Mouse (Mus musculus) embryo, embryonic 10 days (tissue): ENCODE data around the gene Ldb1.

Source experiments
- DNase-seq: peaks from one replicate; pipeline ENCODE4 v3.0.0-alpha.2; 2015; ENCODE audit warnings: low spot score

The Ldb1 gene

DNA sequence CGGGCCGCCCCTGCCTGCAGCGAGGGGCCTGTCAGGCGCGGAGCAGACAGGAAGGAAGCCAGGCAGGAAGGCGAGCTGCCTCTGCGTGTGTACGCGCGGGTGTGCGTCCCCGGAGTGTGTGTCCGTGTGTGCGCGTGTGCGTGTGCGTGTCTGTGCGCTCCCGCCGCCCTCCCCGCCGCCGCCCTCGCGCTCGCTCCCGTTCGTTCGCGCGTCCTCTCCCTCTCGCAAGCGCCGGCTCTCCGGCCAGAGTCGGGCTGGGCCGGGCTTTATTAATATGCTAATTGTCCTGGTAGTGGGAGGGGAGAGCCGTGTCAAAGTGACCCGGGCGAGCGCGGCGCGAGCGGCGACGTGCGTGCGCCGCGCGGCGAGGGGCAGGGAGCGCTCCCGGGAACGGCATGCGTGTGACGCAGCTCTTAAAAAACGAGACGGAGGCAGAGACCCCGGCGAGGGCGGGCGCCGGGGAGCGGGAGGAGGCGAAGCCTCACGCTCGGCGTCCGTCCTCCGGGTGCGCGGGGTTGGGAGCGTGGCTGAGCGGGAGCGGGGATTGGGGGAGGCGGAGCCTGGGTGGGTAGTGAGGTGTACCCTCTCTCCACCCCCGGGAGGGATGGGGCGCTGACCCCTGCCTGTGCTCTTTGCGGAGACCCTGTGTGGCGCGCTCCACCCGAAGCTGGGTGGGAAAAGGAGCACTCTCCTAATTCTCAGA lies at the start of gene Ldb1:
Gene Ldb1 (minus strand): TSS at position 222 of the 703 bp plus-strand sequence.
- peak; percentile 89 for DNase-seq

- no peak for DNase-seq
Measured at GRCm38 (mm10) chr19:46094144-46094543, 49.1 kb upstream of the Ldb1 start.

DNA sequence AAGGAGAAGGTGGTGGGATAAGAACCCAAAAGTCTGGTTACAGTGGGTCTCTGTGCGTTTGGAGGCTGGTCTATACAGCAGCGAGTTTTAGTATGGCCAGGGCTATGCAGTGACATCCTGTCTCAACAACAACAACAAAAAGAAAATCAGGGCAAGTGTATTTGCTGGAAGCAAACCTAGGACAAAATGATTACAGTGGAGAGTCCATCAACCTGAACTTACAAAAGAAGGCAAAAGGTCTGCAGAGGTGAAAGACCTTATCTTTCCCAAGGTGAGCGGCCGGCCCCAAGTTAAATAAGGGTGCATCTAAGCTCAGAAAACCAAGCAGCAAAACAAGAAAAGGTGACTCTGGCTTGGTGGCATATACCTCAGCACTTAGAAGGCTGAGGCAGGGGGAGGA lies 46.6 kb upstream of the Ldb1 start:
- DNase-seq = no peak

DNA sequence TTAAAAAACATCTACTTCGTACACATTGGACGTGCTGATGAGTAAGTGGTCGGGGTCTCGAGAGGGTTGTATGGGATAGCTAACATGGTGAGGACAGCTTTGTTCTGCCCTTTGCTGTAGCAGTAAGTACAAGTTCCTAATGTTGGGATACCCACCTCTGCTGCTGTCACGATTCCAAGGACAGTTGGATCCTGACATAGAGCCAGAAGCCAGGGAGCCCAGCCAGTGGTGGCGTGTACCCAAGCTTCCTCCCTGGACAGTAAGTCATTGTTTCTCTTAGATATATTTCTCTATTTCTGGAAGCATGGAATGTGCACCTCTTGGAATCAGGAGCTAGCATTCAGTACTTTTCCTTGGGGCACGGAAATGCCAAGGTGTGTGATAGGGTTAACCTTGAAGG lies 42.9 kb upstream of the Ldb1 start:
- no peak for DNase-seq

GRCm38 (mm10) chr19:46086337-46086736 lies 41.3 kb upstream of the Ldb1 start:
- DNase-seq = peak; percentile 55

DNA sequence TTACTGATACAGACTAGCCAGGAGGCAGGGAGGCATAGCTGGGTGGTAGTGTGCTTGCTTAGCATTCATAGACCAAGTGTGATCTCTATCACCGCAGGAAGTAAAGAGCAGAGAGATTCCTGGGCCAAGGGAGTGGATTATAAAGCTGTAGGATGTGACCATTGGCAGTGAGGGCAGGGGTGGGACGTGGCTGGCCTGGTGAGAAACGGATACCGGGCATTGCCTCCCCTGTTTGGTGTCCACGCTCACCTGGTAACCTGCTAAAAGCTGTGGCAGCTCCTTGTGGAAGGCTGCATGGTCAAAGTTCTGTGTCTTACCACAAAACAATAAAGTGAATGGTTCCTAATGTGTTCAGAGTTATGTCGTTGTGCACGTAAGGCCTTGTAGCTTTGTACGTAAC lies 40.2 kb upstream of the Ldb1 start:
- no peak for DNase-seq

- no peak for DNase-seq
Measured at GRCm38 (mm10) chr19:46078535-46078934, 33.5 kb upstream of the Ldb1 start.

DNA sequence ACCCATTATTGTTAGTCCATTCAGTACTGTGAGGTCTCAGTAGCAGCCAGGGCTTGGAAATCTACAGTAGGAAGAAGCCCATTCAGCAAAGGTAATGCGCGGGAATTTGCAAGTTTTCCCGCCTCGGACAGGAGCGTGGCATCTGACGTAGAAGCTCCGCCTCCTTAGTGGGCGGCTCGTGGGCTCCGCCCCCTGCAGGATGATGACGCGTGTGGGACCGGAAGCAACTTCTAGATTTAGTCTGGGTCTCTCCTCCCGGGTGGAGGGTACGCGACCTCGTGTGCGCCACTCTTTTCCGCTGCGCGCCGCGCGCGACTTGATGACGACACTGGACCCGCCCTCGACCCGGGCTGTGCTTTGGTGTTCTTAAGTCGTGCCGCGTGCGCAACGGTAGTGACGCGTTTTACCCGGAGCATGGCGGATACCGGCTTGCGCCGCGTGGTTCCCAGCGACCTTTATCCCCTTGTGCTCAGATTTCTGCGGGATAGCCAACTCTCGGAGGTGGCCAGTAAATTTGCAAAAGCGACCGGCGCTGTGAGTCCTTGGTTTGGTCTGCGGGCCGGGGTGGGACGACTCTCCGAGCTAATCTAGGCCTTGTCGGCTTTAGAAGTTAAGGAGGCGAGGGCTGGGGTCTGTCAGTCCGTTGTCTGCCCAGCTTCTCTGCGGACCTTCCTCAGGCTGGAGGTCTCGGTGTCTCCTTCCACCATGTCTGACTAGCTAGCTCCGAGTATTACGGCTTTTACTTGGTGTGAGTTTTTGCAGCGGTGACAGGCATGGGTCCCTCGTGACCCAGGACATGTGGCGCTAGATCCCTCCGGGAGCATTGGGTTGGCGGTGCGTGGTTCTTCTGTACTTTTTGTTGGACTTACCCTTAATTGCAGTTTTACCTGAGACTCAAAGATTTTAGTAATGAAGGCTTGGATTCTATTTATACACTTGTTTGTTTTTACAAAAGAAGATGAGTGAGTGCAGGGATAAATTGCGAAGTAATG lies 30.9 kb upstream of the Ldb1 start, which contains the start of gene Nolc1:
Gene Nolc1 (plus strand): TSS at position 248 of the 992 bp plus-strand sequence.
- peak; percentile 100 for DNase-seq

DNA sequence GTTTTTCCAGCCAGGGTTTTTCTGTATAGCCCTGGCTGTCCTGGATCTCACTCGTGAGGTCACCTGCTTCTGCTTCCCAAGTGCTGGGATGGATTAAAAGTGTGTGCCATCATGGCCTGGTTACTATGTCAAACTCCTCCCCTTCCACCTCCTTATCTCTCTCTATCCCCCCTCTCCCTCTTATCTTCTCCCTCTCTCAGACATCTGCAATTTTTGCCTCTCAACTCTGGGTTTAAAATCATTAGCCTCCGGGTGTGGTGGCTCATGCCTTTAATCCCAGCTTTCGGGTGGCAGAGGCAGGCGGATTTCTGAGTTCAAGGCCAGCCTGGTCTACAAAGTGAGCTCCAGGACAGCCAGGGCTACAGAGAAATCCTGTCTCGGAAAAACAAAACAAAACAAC lies 29.3 kb upstream of the Ldb1 start:
- DNase-seq = no peak

GRCm38 (mm10) chr19:46073285-46073684 lies 28.3 kb upstream of the Ldb1 start:
- no peak for DNase-seq

DNA sequence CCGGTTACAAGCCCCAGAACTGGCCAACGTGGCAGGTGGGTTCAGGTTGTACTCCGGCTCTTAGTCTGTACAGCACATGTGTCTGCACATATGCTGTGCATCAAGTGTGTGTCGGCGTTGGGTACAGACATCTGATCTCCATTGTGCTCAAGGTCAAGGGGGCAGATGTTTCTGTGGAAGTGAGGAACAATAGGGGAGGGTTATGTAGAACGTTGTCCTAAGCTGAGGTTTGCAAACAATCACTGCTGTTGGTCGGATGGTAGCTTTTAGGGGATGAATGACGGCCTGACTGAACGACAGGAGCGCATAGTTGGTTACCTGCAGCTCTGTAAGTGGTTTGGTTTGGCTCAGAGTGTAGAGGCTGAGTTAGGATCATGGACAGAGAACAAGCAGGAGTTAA lies 23.0 kb upstream of the Ldb1 start:
- no peak for DNase-seq

DNA sequence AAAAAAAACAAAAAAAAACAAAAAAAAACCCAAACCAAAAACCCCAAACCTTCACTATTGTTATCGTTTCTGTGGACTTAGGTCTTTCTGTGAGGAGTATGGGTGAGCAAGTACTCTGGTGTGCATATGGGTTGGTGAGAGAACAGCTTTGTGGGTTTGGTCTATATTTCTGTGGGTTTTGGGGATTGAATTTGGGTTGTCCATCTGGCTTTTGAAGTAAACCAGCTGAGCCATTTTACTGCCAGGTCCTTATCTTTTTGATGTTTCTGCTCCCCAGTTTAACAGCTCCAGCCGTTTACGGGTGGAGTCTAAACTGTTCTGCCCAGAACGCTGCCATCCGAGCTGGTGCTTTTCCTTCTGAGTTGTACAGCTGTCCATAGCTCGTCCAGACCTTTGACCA lies 15.8 kb upstream of the Ldb1 start:
- DNase-seq = no peak

DNA sequence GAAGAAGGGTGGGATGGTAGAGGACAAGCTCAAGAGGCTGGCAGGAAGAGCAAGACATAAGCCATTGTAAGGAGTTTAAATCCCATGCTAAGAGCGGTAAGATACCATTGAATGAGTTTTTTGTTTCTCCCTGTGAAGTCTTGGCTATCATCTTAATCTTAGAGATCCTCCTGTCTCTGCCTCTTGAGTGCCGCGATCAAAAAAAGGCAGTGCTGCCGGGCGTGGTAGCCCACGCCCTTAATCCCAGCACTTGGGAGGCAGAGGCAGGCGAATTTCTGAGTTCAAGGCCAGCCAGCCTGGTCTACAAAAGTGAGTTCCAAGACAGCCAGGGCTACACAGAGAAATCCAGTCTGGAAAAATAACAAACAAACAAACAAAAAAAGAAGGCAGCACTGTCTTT lies 13.5 kb upstream of the Ldb1 start:
- no peak for DNase-seq

DNA sequence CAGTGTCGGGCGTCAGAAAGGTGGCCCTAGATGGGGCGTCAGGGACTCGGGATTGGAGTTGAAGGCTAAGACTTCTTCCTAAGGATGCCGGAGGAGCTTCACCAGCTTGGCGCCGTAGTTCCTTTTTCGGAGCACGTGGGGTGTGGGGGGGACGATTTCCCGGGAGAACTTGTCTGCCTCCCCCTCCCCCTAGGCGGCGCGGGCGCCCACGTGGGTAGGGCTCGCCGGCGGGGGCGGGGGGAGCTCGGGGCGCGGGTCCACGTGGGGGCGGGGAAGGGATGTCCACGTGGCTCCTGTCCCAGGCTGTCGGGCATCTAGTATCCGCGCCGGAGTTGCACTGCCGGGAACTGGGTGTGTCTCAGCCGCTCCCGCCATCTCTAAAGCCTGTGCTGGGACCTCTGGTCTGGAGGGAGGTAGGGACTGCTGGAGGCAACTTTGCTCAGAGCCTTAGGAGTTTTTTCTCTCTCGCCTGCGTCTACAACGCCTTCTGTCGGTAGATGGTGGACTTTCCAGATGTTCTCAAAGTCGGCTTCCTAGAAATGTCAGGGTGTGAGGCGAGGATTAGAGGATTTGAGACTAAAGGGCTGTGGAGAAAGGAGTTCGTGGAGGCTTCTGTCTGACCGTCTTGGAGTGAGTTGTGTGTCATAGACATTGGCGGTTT lies 12.1 kb upstream of the Ldb1 start:
- DNase-seq = peak; percentile 81

GRCm38 (mm10) chr19:46056388-46056946 lies 11.5 kb upstream of the Ldb1 start:
- DNase-seq = peak; percentile 97

DNA sequence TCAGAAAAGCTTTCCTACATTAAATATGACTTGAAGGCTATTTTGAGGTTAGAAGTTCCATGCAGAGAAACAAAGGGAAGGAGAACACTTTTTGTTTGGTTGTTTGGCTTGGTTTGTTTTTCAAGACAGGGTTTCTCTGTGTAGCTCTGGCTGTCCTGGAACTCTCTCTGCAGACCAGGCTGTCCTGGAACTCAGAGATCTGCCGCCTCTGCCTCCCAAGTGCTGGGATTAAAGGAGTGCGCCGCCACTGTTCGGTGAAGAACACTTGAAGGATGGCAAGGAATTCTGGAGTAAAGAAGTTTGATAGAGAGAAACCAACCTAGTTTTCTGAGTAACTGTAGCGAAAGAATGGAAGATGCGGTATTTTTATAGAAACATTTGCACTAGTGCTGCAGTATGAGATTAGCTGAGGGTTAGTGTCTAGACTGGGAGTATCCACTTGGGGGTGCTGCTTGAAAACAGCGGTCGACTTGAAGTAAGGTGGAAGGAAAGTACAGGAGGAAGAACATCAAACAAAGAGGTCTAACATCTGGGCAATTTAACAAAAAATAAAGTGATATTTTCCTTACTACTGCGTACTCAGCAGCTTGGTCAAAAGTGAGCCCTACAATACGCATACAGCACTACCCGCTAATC lies 10.9 kb upstream of the Ldb1 start:
- no peak for DNase-seq

DNA sequence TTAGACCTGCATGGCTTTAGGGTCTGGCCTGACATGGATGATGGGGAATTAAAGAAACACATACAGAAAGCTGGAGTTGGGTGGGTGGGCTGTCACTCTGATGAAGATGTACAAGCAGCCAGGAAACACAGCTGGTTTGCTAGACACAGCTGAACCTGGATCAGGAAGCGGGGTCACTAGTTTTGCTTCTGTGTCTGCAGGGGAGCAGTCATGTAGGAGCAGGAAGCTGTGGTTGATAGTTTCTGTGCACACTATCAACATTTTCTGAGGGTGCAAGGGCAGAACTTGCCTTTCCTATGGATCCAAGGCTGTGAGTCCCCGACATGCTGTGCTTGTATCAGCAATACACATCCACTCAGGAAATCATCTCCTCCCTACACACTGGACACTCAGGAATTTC lies 5.4 kb upstream of the Ldb1 start:
- DNase-seq = no peak

- no peak for DNase-seq
Measured at GRCm38 (mm10) chr19:46049129-46049528, 4.1 kb upstream of the Ldb1 start.

GRCm38 (mm10) chr19:46047426-46047825 lies 2.4 kb upstream of the Ldb1 start:
- no peak for DNase-seq

DNA sequence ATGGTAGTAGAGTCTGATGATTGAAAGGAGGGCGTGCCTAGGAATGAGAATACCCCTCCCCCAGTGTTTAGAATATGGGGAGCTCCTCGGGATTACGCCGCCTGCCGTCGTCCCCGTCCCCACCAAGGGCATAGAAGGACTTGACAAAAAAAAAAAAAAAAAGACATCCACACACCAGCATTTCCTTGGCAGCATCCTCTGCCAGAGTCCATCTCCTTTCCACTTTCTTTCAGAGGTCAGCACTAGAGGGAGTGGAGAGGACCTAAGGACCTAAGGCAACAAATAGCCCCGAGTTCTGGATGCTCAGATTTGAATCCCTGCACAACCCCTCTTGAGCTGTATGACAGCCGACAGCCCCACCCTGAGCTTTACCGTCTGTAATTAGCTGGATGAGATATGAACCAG lies 1.6 kb upstream of the Ldb1 start:
- DNase-seq = no peak

GRCm38 (mm10) chr19:46045696-46046311 lies 790 bp upstream of the Ldb1 start:
- peak; percentile 79 for DNase-seq
